Mouse (Mus musculus) embryonic facial prominence, embryonic 14.5 days (tissue): ENCODE data around the gene Nkapl. TPM values are rescaled to one million over a fixed set of nuclear protein-coding genes. Genes with fewer than 3 reads are reported as not detected.

Source experiments
- ATAC-seq: fragments of 200-750 bp; cut with Nextera tagmentation; 2 replicates; pipeline ENCODE4 v1.8.0; 2017; ENCODE audit warnings: low read depth, moderate number of reproducible peaks, moderate TSS enrichment
- DNase-seq: peaks from one replicate; pipeline ENCODE4 v3.0.0-alpha.2; 2015; ENCODE audit warnings: low spot score
- H3K27ac ChIP-seq: fragments of 300-500 bp; sonication (generic); replicated peaks from 2 replicates; pipeline ENCODE4 v1.5.1; 2014; ENCODE audit warnings: low read depth, mild to moderate bottlenecking, low read length, moderate library complexity
- H3K27me3 ChIP-seq: fragments of 300-500 bp; sonication (generic); replicated peaks from 2 replicates; pipeline ENCODE4 v1.6.1; 2014; ENCODE audit warnings: low read length; ENCODE audit not compliant: control insufficient read depth, insufficient read depth
- H3K36me3 ChIP-seq: fragments of 300-500 bp; sonication (generic); 2 replicates; pipeline ENCODE4 v1.6.1; 2014; ENCODE audit warnings: low read length, mixed read lengths; ENCODE audit not compliant: control insufficient read depth, insufficient read depth
- H3K4me1 ChIP-seq: fragments of 300-500 bp; sonication (generic); 2 replicates; pipeline ENCODE4 v1.6.1; 2014; ENCODE audit warnings: antibody characterized with exemption, low read length; ENCODE audit not compliant: control insufficient read depth, insufficient read depth
- H3K4me2 ChIP-seq: fragments of 300-500 bp; sonication (generic); 2 replicates; pipeline ENCODE4 v1.6.1; 2014; ENCODE audit warnings: low read depth, mild to moderate bottlenecking, low read length, moderate library complexity, mixed read lengths
- H3K4me3 ChIP-seq: fragments of 300-500 bp; sonication (generic); 2 replicates; pipeline ENCODE4 v1.5.1; 2014; ENCODE audit warnings: low read depth, mild to moderate bottlenecking, low read length
- H3K9ac ChIP-seq: fragments of 300-500 bp; sonication (generic); 2 replicates; pipeline ENCODE4 v1.6.1; 2014; ENCODE audit warnings: low read depth, mild to moderate bottlenecking, low read length, moderate library complexity, mixed read lengths
- H3K9me3 ChIP-seq: fragments of 300-500 bp; sonication (generic); 2 replicates; pipeline ENCODE4 v1.6.1; 2016; ENCODE audit warnings: low read length; ENCODE audit not compliant: control insufficient read depth
- WGBS: fragments of 180-500 bp; shearing (Covaris S2); extraction: QIAGEN DNeasy Blood & Tissue Kit; methylation state at CpG from one replicate; pipeline ENCODE4 v1.1.7; 2014; 5-methylcytosine and 5-hydroxymethylcytosine counted together
- polyA plus RNA-seq: library from polyadenylated mRNA; unstranded; fragments of >200 nt; fragmentation: Nextera tagmentation; extraction: Ambion mirVana; gene quantifications from 2 replicates; pipeline ENCODE4 v1.2.1, GENCODE M21; 2014

The Nkapl gene
- polyA plus RNA-seq, 1 experiment from 2014 or later: 2.9 TPM

GRCm38 (mm10) chr13:21447856-21448614 lies 20.3 kb downstream of the Nkapl start:
- H3K9me3 ChIP-seq: no peaks in the 10 kb centered on the region
- H3K4me3 ChIP-seq: no peak overlapping the region
- DNase-seq (no peak), ATAC-seq (no peak)
- 81% methylated on average over 16 of the region's 16 CpGs for WGBS
- H3K27ac ChIP-seq: no peak overlapping the region
- no peak overlapping the region for H3K4me2 ChIP-seq
- H3K9ac ChIP-seq: no peak overlapping the region
- H3K36me3 ChIP-seq: peaks cover 59% of the 10 kb centered on the region
- no peaks in the 10 kb centered on the region for H3K27me3 ChIP-seq
- peaks cover 8% of the 10 kb centered on the region; the same call in 1 of the 2 replicates for H3K4me1 ChIP-seq

DNA sequence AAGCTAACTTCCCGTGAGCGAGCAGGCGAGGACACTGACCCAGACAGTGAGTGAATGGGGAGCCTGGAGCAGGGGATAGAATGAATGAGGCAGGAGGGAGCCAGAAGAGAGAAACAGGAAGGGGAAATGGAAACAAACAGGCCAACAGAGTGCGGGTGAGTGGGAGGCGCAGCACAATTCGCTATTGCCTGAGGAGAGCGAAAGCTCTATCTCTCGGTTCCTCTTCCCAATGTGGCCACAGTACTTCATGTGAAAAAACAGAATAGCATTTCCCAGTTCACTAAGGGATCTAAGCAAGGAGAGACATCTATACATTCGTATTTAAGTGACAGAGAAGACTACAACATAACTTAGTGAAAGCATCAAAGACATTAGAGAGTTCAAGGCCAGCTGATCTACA lies 21.5 kb downstream of the Nkapl start:
- 90% methylated on average over 9 of the region's 9 CpGs for WGBS
- Histone ChIP-seq H3K36me3 (peaks cover 59% of the 10 kb centered on the region), H3K9me3 (no peaks in the 10 kb centered on the region), H3K9ac (no peak overlapping the region), H3K4me1 (no peaks in the 10 kb centered on the region), H3K4me2 (no peak overlapping the region), H3K4me3 (no peak overlapping the region), H3K27me3 (no peaks in the 10 kb centered on the region), H3K27ac (no peak overlapping the region)
- ATAC-seq (no peak), DNase-seq (no peak)

- Histone ChIP-seq H3K36me3 (peaks cover 30% of the 10 kb centered on the region), H3K27ac (peak overlapping the region; percentile 58), H3K4me1 (no peaks in the 10 kb centered on the region), H3K9me3 (no peaks in the 10 kb centered on the region), H3K4me2 (peak overlapping the region; percentile 86), H3K9ac (peak overlapping the region; percentile 65), H3K4me3 (peak overlapping the region; percentile 46), H3K27me3 (no peaks in the 10 kb centered on the region)
- WGBS: 12% methylated on average over 10 of the region's 10 CpGs
- ATAC-seq (no peak), DNase-seq (no peak)
These were observed 27.1 kb downstream of the Nkapl start for GRCm38 (mm10) chr13:21441207-21441572.

DNA sequence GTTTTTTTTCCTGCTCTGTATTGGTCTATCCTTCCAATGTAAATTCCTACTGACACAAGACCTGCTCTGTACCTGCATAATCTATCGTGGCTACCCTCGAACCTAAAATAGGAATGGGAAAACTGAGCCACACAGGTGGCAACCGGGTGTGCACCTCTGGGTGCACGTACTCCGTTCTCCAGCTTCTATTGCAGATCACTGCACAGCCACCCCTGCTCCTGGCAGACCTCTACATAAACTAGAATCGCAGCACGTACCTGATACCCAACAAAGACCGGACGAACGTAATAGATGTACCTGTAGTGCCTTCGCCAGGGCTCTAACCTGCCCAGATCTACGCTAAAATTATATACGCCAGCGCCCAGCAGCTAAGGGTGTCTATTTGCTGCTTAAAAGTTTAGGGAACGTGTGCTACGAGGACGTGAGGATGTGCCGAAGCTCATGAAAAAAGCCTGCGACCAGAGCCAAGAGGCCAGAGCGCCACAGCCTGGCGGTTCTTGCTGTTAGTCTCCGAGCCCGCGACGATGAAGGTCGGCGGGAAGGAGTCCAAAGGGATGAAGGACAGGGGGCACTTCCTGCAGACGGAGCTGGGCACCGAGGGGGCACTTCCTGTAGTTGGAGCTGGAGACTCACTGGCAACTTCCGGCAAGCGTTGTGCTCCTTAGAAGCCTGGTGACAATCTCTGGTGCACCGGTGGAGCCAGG lies 27.7 kb downstream of the Nkapl start, which contains the start of gene Pgbd1:
Gene Pgbd1 (minus strand): TSS at position 556 of the 704 bp plus-strand sequence.
- H3K27me3 ChIP-seq: no peaks in the 10 kb centered on the region
- H3K9ac ChIP-seq: peak within 1 kb of the TSS; percentile 65
- ATAC-seq (peak; percentile 94), DNase-seq (peak; percentile 90)
- peak within 1 kb of the TSS; percentile 86 for H3K4me2 ChIP-seq
- no peaks in the 10 kb centered on the region for H3K9me3 ChIP-seq
- H3K36me3 ChIP-seq: peaks cover 25% of the 10 kb centered on the region
- no peaks in the 10 kb centered on the region for H3K4me1 ChIP-seq
- peak within 1 kb of the TSS; percentile 46 for H3K4me3 ChIP-seq
- H3K27ac ChIP-seq: peak within 1 kb of the TSS; percentile 58
- 1% methylated on average over 32 of the region's 32 CpGs for WGBS

GRCm38 (mm10) chr13:21435476-21435875 lies 32.8 kb downstream of the Nkapl start:
- Histone ChIP-seq H3K27me3 (no peaks in the 10 kb centered on the region), H3K4me3 (no peak overlapping the region), H3K36me3 (no peaks in the 10 kb centered on the region), H3K4me1 (no peaks in the 10 kb centered on the region), H3K27ac (no peak overlapping the region), H3K9me3 (no peaks in the 10 kb centered on the region), H3K4me2 (no peak overlapping the region), H3K9ac (no peak overlapping the region)
- DNase-seq (no peak), ATAC-seq (no peak)
- WGBS: 88% methylated on average over 4 of the region's 4 CpGs

- H3K36me3 ChIP-seq: no peaks in the 10 kb centered on the region
- no peak overlapping the region for H3K27ac ChIP-seq
- no peaks in the 10 kb centered on the region for H3K4me1 ChIP-seq
- ATAC-seq (no peak), DNase-seq (no peak)
- H3K4me3 ChIP-seq: no peak overlapping the region
- WGBS: 97% methylated on average over 1 of the region's 1 CpGs
- no peaks in the 10 kb centered on the region for H3K9me3 ChIP-seq
- no peaks in the 10 kb centered on the region for H3K27me3 ChIP-seq
- no peak overlapping the region for H3K4me2 ChIP-seq
- no peak overlapping the region for H3K9ac ChIP-seq
These were observed 40.7 kb downstream of the Nkapl start for GRCm38 (mm10) chr13:21427631-21428030.

DNA sequence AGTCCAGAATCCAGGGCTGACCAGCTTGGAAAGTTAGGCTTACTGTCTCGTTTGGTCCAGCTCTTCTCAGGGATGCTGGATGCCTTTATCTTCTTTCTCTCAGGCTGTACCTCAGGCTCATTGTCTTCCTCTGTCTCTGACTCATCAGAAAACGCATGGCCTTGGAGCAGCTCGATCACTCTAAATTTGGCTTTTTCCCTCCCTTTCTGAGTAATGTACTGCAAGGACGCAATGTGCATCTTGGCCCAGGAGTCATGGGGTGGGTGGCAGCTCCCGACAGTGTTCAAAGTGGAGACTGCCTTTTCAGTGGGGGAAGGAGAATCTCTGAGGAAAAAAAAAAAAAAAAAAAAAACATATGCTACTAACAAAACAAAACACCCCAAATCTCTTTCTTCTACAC lies 45.0 kb downstream of the Nkapl start:
- no peaks in the 10 kb centered on the region for H3K4me1 ChIP-seq
- no peak for DNase-seq
- H3K9ac ChIP-seq: no peak overlapping the region
- H3K4me2 ChIP-seq: no peak overlapping the region
- H3K9me3 ChIP-seq: no peaks in the 10 kb centered on the region
- H3K27me3 ChIP-seq: no peaks in the 10 kb centered on the region
- H3K27ac ChIP-seq: no peak overlapping the region
- H3K36me3 ChIP-seq: no peaks in the 10 kb centered on the region
- ATAC-seq: no peak
- WGBS: 68% methylated on average over 5 of the region's 5 CpGs
- no peak overlapping the region for H3K4me3 ChIP-seq

DNA sequence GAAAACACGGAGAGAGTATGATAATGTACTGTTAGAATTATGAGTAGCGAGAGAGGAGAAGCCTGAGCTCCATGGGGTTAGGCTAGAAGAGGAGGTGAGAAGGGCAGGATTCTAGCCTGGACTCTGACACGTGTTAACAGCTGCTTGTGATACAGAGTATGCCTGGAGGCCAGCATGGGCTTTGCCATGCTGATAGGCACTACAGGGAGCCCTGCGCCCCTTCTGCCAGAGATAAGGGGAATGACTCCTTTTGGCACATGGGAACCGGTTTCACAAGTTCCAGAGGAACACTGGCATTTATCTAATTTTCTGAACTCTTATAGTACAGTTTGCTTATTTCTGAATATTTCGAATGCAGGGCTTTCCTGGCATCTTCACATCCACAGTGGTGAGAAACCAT lies 49.4 kb downstream of the Nkapl start:
- Histone ChIP-seq H3K9ac (no peak overlapping the region), H3K36me3 (no peaks in the 10 kb centered on the region), H3K4me3 (no peak overlapping the region), H3K4me1 (no peaks in the 10 kb centered on the region), H3K4me2 (no peak overlapping the region), H3K9me3 (no peaks in the 10 kb centered on the region), H3K27me3 (no peaks in the 10 kb centered on the region), H3K27ac (no peak overlapping the region)
- ATAC-seq (no peak), DNase-seq (no peak)
- WGBS: 61% methylated on average over 6 of the region's 6 CpGs
